ENCODE assay signal across 7 mouse cellular contexts in genomic region chr1:88007692-88008210, GRCm38 (mm10). TPM values are rescaled to one million over a fixed set of nuclear protein-coding genes. Genes with fewer than 3 reads are reported as not detected.
A peak's percentile ranks its signal among the peaks of the same experiment; 100 is the strongest.
DNase-seq lines count a peak whose midpoint lies in the region; ATAC-seq and TF ChIP-seq lines count a peak whose summit lies in the region.

No protein-coding gene starts in this region.

- peak overlapping the region; percentile 92 for H3K9ac ChIP-seq in neural tube, embryonic 11.5 days (ENCODE audit: low read length)
- peak overlapping the region; percentile 95 for H3K9ac ChIP-seq in limb, embryonic 14.5 days (ENCODE audit: low read depth, low read length, severe bottlenecking)
- peak overlapping the region; percentile 96 for H3K9ac ChIP-seq in stomach, embryonic 16.5 days (ENCODE audit: low read length)

- H3K4me3 ChIP-seq in neural tube, embryonic 11.5 days (ENCODE audit: low read depth, low read length), result peak overlapping the region; percentile 67
- H3K4me3 ChIP-seq in erythroblast, embryonic 14.5 days (replicated peaks), result peak overlapping the region; percentile 83
- H3K4me3 ChIP-seq in limb, embryonic 14.5 days (replicated peaks; ENCODE audit: low read length), result peak overlapping the region; percentile 60
- peak overlapping the region; percentile 73 for H3K4me3 ChIP-seq in stomach, embryonic 16.5 days (replicated peaks; ENCODE audit: low read length)

- 6% methylated on average over 5 of the region's 5 CpGs for WGBS in neural tube, embryonic 11.5 days
- 2% methylated on average over 5 of the region's 5 CpGs for WGBS in limb, embryonic 14.5 days
- WGBS in stomach, embryonic 16.5 days, result 4% methylated on average over 5 of the region's 5 CpGs

- H3K27ac ChIP-seq in neural tube, embryonic 11.5 days (ENCODE audit: low read depth, low read length), result peak overlapping the region; percentile 88; the same call in 1 of the 2 replicates
- peak overlapping the region; percentile 95 for H3K27ac ChIP-seq in limb, embryonic 14.5 days (replicated peaks; ENCODE audit: low read depth, low read length)
- peak overlapping the region; percentile 93 for H3K27ac ChIP-seq in stomach, embryonic 16.5 days (ENCODE audit: low read length)

- no peak for TF ChIP-seq POLR2A in limb, embryonic 14.5 days (IDR thresholded peaks at IDR 0.05; ENCODE audit: borderline replicate concordance, extremely low read depth, insufficient read depth, insufficient read length)

- ATAC-seq in neural tube, embryonic 11.5 days (ENCODE audit: insufficient read depth, low FRiP score, low TSS enrichment), result no peak
- peak; percentile 50; the same call in 1 of the 2 replicates for ATAC-seq in limb, embryonic 14.5 days (ENCODE audit: low FRiP score, low read depth)
- peak; percentile 47; the same call in 1 of the 2 replicates for ATAC-seq in stomach, embryonic 16.5 days (ENCODE audit: insufficient read depth, low FRiP score)

- no peaks in the 10 kb centered on the region for H3K27me3 ChIP-seq in neural tube, embryonic 11.5 days (ENCODE audit: control insufficient read depth, insufficient read depth, low read length)
- H3K27me3 ChIP-seq in erythroblast, embryonic 14.5 days (ENCODE audit: control insufficient read depth), result peaks cover 2% of the 10 kb centered on the region; the same call in 1 of the 2 replicates
- H3K27me3 ChIP-seq in limb, embryonic 14.5 days (ENCODE audit: control insufficient read depth, insufficient read depth, low read length), result no peaks in the 10 kb centered on the region
- no peaks in the 10 kb centered on the region for H3K27me3 ChIP-seq in stomach, embryonic 16.5 days (ENCODE audit: control insufficient read depth, insufficient read depth, low read length)

- no peak for DNase-seq in neural tube, embryonic 11.5 days (ENCODE audit: low spot score)
- no peak for DNase-seq in neural tube, embryonic 10.5 days (ENCODE audit: extremely low spot score, low spot score)
- DNase-seq in limb, embryonic 14.5 days (ENCODE audit: low spot score), result no peak
- DNase-seq in cerebellum, adult 9-10 months, result no peak
- DNase-seq in ovary, postnatal 10 days (ENCODE audit: low spot score), result no peak

- no peaks in the 10 kb centered on the region for H3K36me3 ChIP-seq in neural tube, embryonic 11.5 days (ENCODE audit: control insufficient read depth, insufficient read depth, low read length)
- peaks cover 3% of the 10 kb centered on the region for H3K36me3 ChIP-seq in erythroblast, embryonic 14.5 days (ENCODE audit: control insufficient read depth)
- peaks cover 21% of the 10 kb centered on the region for H3K36me3 ChIP-seq in limb, embryonic 14.5 days (ENCODE audit: control insufficient read depth, insufficient read depth, low read length)
- H3K36me3 ChIP-seq in stomach, embryonic 16.5 days (ENCODE audit: control insufficient read depth, insufficient read depth, low read length), result peaks cover 8% of the 10 kb centered on the region; the same call in 1 of the 2 replicates

- no peaks in the 10 kb centered on the region for H3K9me3 ChIP-seq in neural tube, embryonic 11.5 days (ENCODE audit: control insufficient read depth, low read length)
- no peaks in the 10 kb centered on the region for H3K9me3 ChIP-seq in erythroblast, embryonic 14.5 days (ENCODE audit: control insufficient read depth, low read length)
- no peaks in the 10 kb centered on the region for H3K9me3 ChIP-seq in limb, embryonic 14.5 days (ENCODE audit: control insufficient read depth, low read length)
- no peaks in the 10 kb centered on the region for H3K9me3 ChIP-seq in stomach, embryonic 16.5 days (replicated peaks; ENCODE audit: control insufficient read depth, low read length)

- no peaks in the 10 kb centered on the region for H3K4me1 ChIP-seq in neural tube, embryonic 11.5 days (ENCODE audit: control insufficient read depth, insufficient read depth, low read length)
- peaks cover 15% of the 10 kb centered on the region for H3K4me1 ChIP-seq in erythroblast, embryonic 14.5 days (ENCODE audit: control insufficient read depth)
- H3K4me1 ChIP-seq in limb, embryonic 14.5 days (ENCODE audit: control insufficient read depth, insufficient read depth, low read length), result peaks cover 6% of the 10 kb centered on the region
- H3K4me1 ChIP-seq in stomach, embryonic 16.5 days (ENCODE audit: control insufficient read depth, insufficient read depth, low read length), result peaks cover 13% of the 10 kb centered on the region

- H3K4me2 ChIP-seq in neural tube, embryonic 11.5 days (ENCODE audit: low read depth), result peak overlapping the region; percentile 63
- peak overlapping the region; percentile 58 for H3K4me2 ChIP-seq in limb, embryonic 14.5 days (replicated peaks; ENCODE audit: low read depth, low read length, severe bottlenecking)
- H3K4me2 ChIP-seq in stomach, embryonic 16.5 days (ENCODE audit: low read depth, low read length), result peak overlapping the region; percentile 81

RNA-seq across cellular contexts. Expression of gene Usp40, which starts 0.6 kb away (rescaled TPM):
- polyA plus RNA-seq in neural tube, embryonic 11.5 days (2014; fragmentation: Nextera tagmentation; extraction: Ambion mirVana), result 29.4 and 31.2 TPM in 2 replicates
- polyA plus RNA-seq in erythroblast, embryonic 14.5 days (2012), result 0.02 and 0.03 TPM in 2 replicates
- 33.2 and 35.2 TPM in 2 replicates for polyA plus RNA-seq in limb, embryonic 14.5 days (2012; rRNA removed)
- polyA plus RNA-seq in limb, embryonic 14.5 days (2014; fragmentation: Nextera tagmentation; extraction: Ambion mirVana), result 36.2 and 44.1 TPM in 2 replicates
- polyA plus RNA-seq in stomach, embryonic 16.5 days (2015; fragmentation: Nextera tagmentation; extraction: Ambion mirVana), result 31.8 and 31.9 TPM in 2 replicates

RNA-seq across cellular contexts. Expression of gene Ugt1a10, which starts 47.4 kb away (rescaled TPM):
- polyA plus RNA-seq in neural tube, embryonic 11.5 days (2014; fragmentation: Nextera tagmentation; extraction: Ambion mirVana), result not detected in 2 replicates
- polyA plus RNA-seq in erythroblast, embryonic 14.5 days (2012), result 0.04 TPM in 1 of 2 replicates, not detected in the other
- not detected in 2 replicates for polyA plus RNA-seq in limb, embryonic 14.5 days (2012; rRNA removed)
- polyA plus RNA-seq in limb, embryonic 14.5 days (2014; fragmentation: Nextera tagmentation; extraction: Ambion mirVana), result not detected in 2 replicates
- not detected in 2 replicates for polyA plus RNA-seq in stomach, embryonic 16.5 days (2015; fragmentation: Nextera tagmentation; extraction: Ambion mirVana)

Comparison
In these comparisons a context has a peak if more than half of its experiments do, and no peak if none do; other contexts are left out.
1. RNA of gene Usp40, which starts 0.6 kb away (polyA plus RNA-seq): 33.2 to 44.1 TPM in limb, embryonic 14.5 days, 31.8 to 31.9 TPM in stomach, embryonic 16.5 days and 29.4 to 31.2 TPM in neural tube, embryonic 11.5 days; 0.02 to 0.03 TPM in erythroblast, embryonic 14.5 days; every median in the first group is over 10 times any median in the second.
2. Peak in every context shown above with its lines, with median percentiles within 50 percentile points of each other: H3K27ac ChIP-seq, H3K4me2 ChIP-seq, H3K4me3 ChIP-seq and H3K9ac ChIP-seq.